Mouse (Mus musculus) ES-Bruce4 (cell line): ENCODE measurements at regions not wholly inside any gene's neighbourhood (a gene's known extent, or its start where the extent isn't known, plus 50 kb on each side); places are given as distances from the start of the nearest gene placed in this dataset.

Experiments
- H3K27ac ChIP-seq: 2 replicates; pipeline ENCODE4 v1.5.1; 2012; ENCODE audit warnings: low read length, inconsistent platforms; ENCODE audit not compliant: insufficient read depth
- H3K27me3 ChIP-seq: 2 replicates; pipeline ENCODE4 v1.6.1; 2012; ENCODE audit warnings: mild to moderate bottlenecking, low read length, inconsistent platforms; ENCODE audit not compliant: control insufficient read depth, poor library complexity, insufficient read depth, severe bottlenecking
- H3K36me3 ChIP-seq: 2 replicates; pipeline ENCODE4 v1.6.1; 2012; ENCODE audit warnings: inconsistent platforms, mild to moderate bottlenecking, low read length, moderate library complexity; ENCODE audit not compliant: control insufficient read depth, poor library complexity, insufficient read depth, severe bottlenecking
- H3K4me1 ChIP-seq: one replicate; pipeline ENCODE4 v1.8.1; 2011; ENCODE audit warnings: low read length; ENCODE audit not compliant: control insufficient read depth, insufficient read depth
- H3K4me3 ChIP-seq: 2 replicates; pipeline ENCODE4 v1.5.1; 2011; ENCODE audit warnings: low read depth, mild to moderate bottlenecking, low read length
- H3K9ac ChIP-seq: 2 replicates; pipeline ENCODE4 v1.6.1; 2012; ENCODE audit warnings: low read depth, mild to moderate bottlenecking, inconsistent platforms; ENCODE audit not compliant: poor library complexity, severe bottlenecking
- H3K9me3 ChIP-seq: replicated peaks from 2 replicates; pipeline ENCODE4 v1.6.1; 2012; ENCODE audit warnings: mild to moderate bottlenecking, low read length, inconsistent platforms; ENCODE audit not compliant: control insufficient read depth, poor library complexity, insufficient read depth, severe bottlenecking
- CTCF ChIP-seq: IDR thresholded peaks from one replicate; pipeline ENCODE4 v1.8.1; 2011; ENCODE audit warnings: low read depth, low read length
- EP300 ChIP-seq: IDR thresholded peaks from 2 replicates; pipeline ENCODE4 v1.6.1; 2011; ENCODE audit warnings: low read depth, low read length; ENCODE audit not compliant: insufficient read depth
- POLR2A ChIP-seq: IDR thresholded peaks from one replicate; pipeline ENCODE4 v1.8.1; 2011; ENCODE audit warnings: low read length; ENCODE audit not compliant: insufficient read depth

DNA sequence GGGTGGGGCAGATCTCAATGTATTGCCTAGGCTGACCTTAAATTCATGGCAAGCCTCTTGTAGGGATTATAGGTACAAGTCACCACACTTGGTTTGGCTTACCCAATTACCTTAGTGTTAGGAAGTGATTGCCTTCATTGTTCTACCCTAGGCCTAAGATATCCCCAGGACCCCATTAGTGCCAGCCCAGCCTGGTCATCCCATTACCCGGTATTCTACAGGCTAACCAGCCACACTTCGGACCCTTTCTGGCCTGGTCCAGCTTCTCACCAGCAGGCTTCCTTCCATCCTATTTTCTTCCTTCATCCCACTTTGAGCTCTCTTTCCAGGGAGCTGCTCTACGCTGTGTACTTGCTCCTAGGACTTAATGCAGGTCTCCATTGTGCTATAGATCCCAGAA lies 59.5 kb downstream of the Tex35 start:
- H3K9me3 ChIP-seq, result no peaks in the 10 kb centered on the region
- no peak overlapping the region for H3K27ac ChIP-seq
- no peak overlapping the region for H3K9ac ChIP-seq
- TF ChIP-seq CTCF, result no peak
- no peak for TF ChIP-seq POLR2A
- TF ChIP-seq EP300, result no peak
- peaks cover 4% of the 10 kb centered on the region for H3K4me1 ChIP-seq
- no peak overlapping the region for H3K4me3 ChIP-seq
- H3K36me3 ChIP-seq, result no peaks in the 10 kb centered on the region
- H3K27me3 ChIP-seq, result no peaks in the 10 kb centered on the region

- Histone ChIP-seq H3K27me3 (no peaks in the 10 kb centered on the region), H3K27ac (peak overlapping the region; percentile 3; the same call in 1 of the 2 replicates), H3K4me1 (peaks cover 4% of the 10 kb centered on the region), H3K9ac (no peak overlapping the region), H3K36me3 (no peaks in the 10 kb centered on the region), H3K9me3 (no peaks in the 10 kb centered on the region), H3K4me3 (no peak overlapping the region)
- TF ChIP-seq CTCF (no peak), POLR2A (no peak), EP300 (no peak)
Observed at GRCm38 (mm10) chr1:157048201-157048923, 60.1 kb downstream of the Tex35 start.

DNA sequence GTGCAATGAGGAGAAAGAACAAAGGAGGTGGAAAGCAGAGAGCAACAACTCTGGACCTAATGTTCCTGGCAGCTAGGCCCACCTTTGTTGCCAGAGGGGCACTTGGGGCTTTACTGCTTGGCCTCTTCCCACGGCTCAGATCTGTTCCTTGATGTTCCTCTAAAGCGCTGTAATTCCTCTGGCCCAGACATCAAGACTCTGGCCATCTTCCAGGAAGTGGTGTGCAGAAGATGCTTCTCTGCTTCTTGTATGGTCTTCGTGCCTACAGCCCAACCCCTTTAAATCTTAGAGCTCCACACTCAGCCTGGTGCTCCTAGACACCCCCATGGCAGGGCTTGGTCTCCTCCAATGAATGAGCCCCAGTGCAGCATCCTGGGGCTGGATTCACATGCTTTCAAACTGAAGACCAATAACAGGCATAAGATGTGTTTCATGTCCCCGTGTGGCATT lies 60.7 kb downstream of the Tex35 start:
- TF ChIP-seq POLR2A (no peak), CTCF (no peak), EP300 (no peak)
- Histone ChIP-seq H3K9me3 (no peaks in the 10 kb centered on the region), H3K36me3 (no peaks in the 10 kb centered on the region), H3K27ac (no peak overlapping the region), H3K4me1 (peaks cover 4% of the 10 kb centered on the region), H3K27me3 (no peaks in the 10 kb centered on the region), H3K9ac (no peak overlapping the region), H3K4me3 (no peak overlapping the region)

- no peak overlapping the region for H3K27ac ChIP-seq
- no peaks in the 10 kb centered on the region; the same call in 1 of the 2 replicates for H3K9me3 ChIP-seq
- no peak overlapping the region for H3K4me3 ChIP-seq
- no peaks in the 10 kb centered on the region for H3K36me3 ChIP-seq
- H3K27me3 ChIP-seq, result no peaks in the 10 kb centered on the region
- no peak overlapping the region for H3K9ac ChIP-seq
- peaks cover 3% of the 10 kb centered on the region for H3K4me1 ChIP-seq
- no peak for TF ChIP-seq POLR2A
- TF ChIP-seq EP300, result no peak
- no peak for TF ChIP-seq CTCF
Observed at GRCm38 (mm10) chr1:157046760-157047182, 61.7 kb downstream of the Tex35 start.

DNA sequence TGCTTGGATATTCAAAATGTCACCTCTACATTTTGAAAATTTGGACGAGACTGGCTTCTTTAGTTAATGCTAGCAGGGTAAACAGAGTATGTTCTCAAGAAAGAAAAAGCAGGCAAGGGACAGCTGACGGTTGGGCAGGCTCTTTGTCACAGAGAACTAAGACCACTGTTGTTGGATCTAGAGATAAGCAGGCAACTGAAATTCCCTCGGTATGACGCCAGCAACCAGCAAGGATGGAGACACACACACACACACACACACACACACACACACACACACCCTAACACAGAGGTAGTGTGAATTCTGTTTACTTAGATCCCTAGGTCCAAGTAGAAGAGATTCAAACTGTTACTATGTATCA lies 68.7 kb downstream of the Tex35 start:
- no peak for TF ChIP-seq POLR2A
- no peak for TF ChIP-seq EP300
- no peak for TF ChIP-seq CTCF
- Histone ChIP-seq H3K9ac (no peak overlapping the region), H3K4me1 (peaks cover 18% of the 10 kb centered on the region), H3K9me3 (no peaks in the 10 kb centered on the region; the same call in 1 of the 2 replicates), H3K27me3 (no peaks in the 10 kb centered on the region), H3K4me3 (no peak overlapping the region), H3K27ac (no peak overlapping the region), H3K36me3 (no peaks in the 10 kb centered on the region)

- Histone ChIP-seq H3K27ac (no peak overlapping the region), H3K9me3 (no peaks in the 10 kb centered on the region; the same call in 1 of the 2 replicates), H3K27me3 (no peaks in the 10 kb centered on the region), H3K9ac (no peak overlapping the region), H3K36me3 (no peaks in the 10 kb centered on the region), H3K4me3 (no peak overlapping the region), H3K4me1 (peaks cover 18% of the 10 kb centered on the region)
- TF ChIP-seq CTCF, result no peak
- no peak for TF ChIP-seq EP300
- TF ChIP-seq POLR2A, result no peak
Observed at GRCm38 (mm10) chr1:157039016-157039835, 69.3 kb downstream of the Tex35 start.
